Mouse (Mus musculus) embryonic facial prominence, embryonic 14.5 days (tissue): ENCODE data around the gene Asna1. TPM values are rescaled to one million over a fixed set of nuclear protein-coding genes. Genes with fewer than 3 reads are reported as not detected.
A peak's percentile ranks its signal among the peaks of the same experiment; 100 is the strongest.

Experiments used
- ATAC-seq: fragments of 200-750 bp; cut with Nextera tagmentation; 2 replicates; pipeline ENCODE4 v1.8.0; 2017; ENCODE audit warnings: low read depth, moderate number of reproducible peaks, moderate TSS enrichment
- DNase-seq: peaks from one replicate; pipeline ENCODE4 v3.0.0-alpha.2; 2015; ENCODE audit warnings: low spot score
- H3K27ac ChIP-seq: fragments of 300-500 bp; sonication (generic); replicated peaks from 2 replicates; pipeline ENCODE4 v1.5.1; 2014; ENCODE audit warnings: low read depth, mild to moderate bottlenecking, low read length, moderate library complexity
- H3K27me3 ChIP-seq: fragments of 300-500 bp; sonication (generic); replicated peaks from 2 replicates; pipeline ENCODE4 v1.6.1; 2014; ENCODE audit warnings: low read length; ENCODE audit not compliant: control insufficient read depth, insufficient read depth
- H3K36me3 ChIP-seq: fragments of 300-500 bp; sonication (generic); 2 replicates; pipeline ENCODE4 v1.6.1; 2014; ENCODE audit warnings: low read length, mixed read lengths; ENCODE audit not compliant: control insufficient read depth, insufficient read depth
- H3K4me1 ChIP-seq: fragments of 300-500 bp; sonication (generic); 2 replicates; pipeline ENCODE4 v1.6.1; 2014; ENCODE audit warnings: antibody characterized with exemption, low read length; ENCODE audit not compliant: control insufficient read depth, insufficient read depth
- H3K4me2 ChIP-seq: fragments of 300-500 bp; sonication (generic); 2 replicates; pipeline ENCODE4 v1.6.1; 2014; ENCODE audit warnings: low read depth, mild to moderate bottlenecking, low read length, moderate library complexity, mixed read lengths
- H3K4me3 ChIP-seq: fragments of 300-500 bp; sonication (generic); 2 replicates; pipeline ENCODE4 v1.5.1; 2014; ENCODE audit warnings: low read depth, mild to moderate bottlenecking, low read length
- H3K9ac ChIP-seq: fragments of 300-500 bp; sonication (generic); 2 replicates; pipeline ENCODE4 v1.6.1; 2014; ENCODE audit warnings: low read depth, mild to moderate bottlenecking, low read length, moderate library complexity, mixed read lengths
- H3K9me3 ChIP-seq: fragments of 300-500 bp; sonication (generic); 2 replicates; pipeline ENCODE4 v1.6.1; 2016; ENCODE audit warnings: low read length; ENCODE audit not compliant: control insufficient read depth
- WGBS: fragments of 180-500 bp; shearing (Covaris S2); extraction: QIAGEN DNeasy Blood & Tissue Kit; methylation state at CpG from one replicate; pipeline ENCODE4 v1.1.7; 2014; 5-methylcytosine and 5-hydroxymethylcytosine counted together
- polyA plus RNA-seq: library from polyadenylated mRNA; unstranded; fragments of >200 nt; fragmentation: Nextera tagmentation; extraction: Ambion mirVana; gene quantifications from 2 replicates; pipeline ENCODE4 v1.2.1, GENCODE M21; 2014

The Asna1 gene
- polyA plus RNA-seq, 1 experiment from 2014 or later, result 97.3 TPM

- peak; percentile 94 for ATAC-seq
- no peaks in the 10 kb centered on the region for H3K9me3 ChIP-seq
- peaks cover 7% of the 10 kb centered on the region; the same call in 1 of the 2 replicates for H3K36me3 ChIP-seq
- peaks cover 11% of the 10 kb centered on the region for H3K4me1 ChIP-seq
- peak within 1 kb of the TSS; percentile 75 for H3K9ac ChIP-seq
- H3K4me3 ChIP-seq, result peak within 1 kb of the TSS; percentile 73
- peak within 1 kb of the TSS; percentile 97 for H3K4me2 ChIP-seq
- DNase-seq, result peak; percentile 99
- H3K27me3 ChIP-seq, result no peaks in the 10 kb centered on the region; the same call in 1 of the 2 replicates
- WGBS, result 1% methylated on average over 14 of the region's 28 CpGs
- peak within 1 kb of the TSS; percentile 79 for H3K27ac ChIP-seq
Observed at GRCm38 (mm10) chr8:84990349-84990748, 34.7 kb downstream of the Asna1 start, which contains the start of gene Hook2. Gene Hook2, plus strand, starts transcription at chr8:84990603.

DNA sequence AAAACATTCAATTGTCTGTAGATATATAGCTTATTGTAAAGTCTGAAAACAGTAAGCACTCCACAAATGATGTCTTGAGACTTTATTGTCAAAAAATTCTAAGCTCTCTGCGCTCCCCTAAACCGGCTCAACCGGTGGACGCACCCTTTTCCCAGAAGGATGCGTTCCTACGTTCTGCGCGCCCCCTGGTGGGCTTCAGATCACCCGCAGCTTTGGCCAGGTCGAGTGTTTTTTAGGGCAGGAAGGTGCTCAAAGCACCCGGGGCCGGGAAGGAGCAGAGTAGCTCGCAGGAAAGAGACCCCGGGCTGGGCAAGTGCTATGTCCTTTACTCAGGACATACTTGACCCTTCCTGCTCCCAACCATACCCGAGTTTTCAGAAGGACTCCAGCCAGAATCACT lies 35.3 kb downstream of the Asna1 start:
- peak overlapping the region; percentile 97 for H3K4me2 ChIP-seq
- H3K27ac ChIP-seq, result peak overlapping the region; percentile 79
- peak overlapping the region; percentile 73 for H3K4me3 ChIP-seq
- no peaks in the 10 kb centered on the region for H3K9me3 ChIP-seq
- peaks cover 2% of the 10 kb centered on the region; the same call in 1 of the 2 replicates for H3K36me3 ChIP-seq
- no peaks in the 10 kb centered on the region for H3K27me3 ChIP-seq
- peak overlapping the region; percentile 72 for H3K9ac ChIP-seq
- peak; percentile 95 for DNase-seq
- peak; percentile 76 for ATAC-seq
- H3K4me1 ChIP-seq, result peaks cover 16% of the 10 kb centered on the region
- WGBS, result under 1% methylated on average over 15 of the region's 15 CpGs

- 0 out of 2 replicates have a peak overlapping the region, but pooled peaks have one; percentile 72 for H3K9ac ChIP-seq
- ATAC-seq, result no peak
- H3K36me3 ChIP-seq, result no peaks in the 10 kb centered on the region
- DNase-seq, result no peak
- no peaks in the 10 kb centered on the region for H3K27me3 ChIP-seq
- WGBS, result 6% methylated on average over 15 of the region's 15 CpGs
- H3K4me3 ChIP-seq, result no peak overlapping the region
- H3K4me1 ChIP-seq, result peaks cover 20% of the 10 kb centered on the region
- H3K9me3 ChIP-seq, result no peaks in the 10 kb centered on the region
- H3K4me2 ChIP-seq, result peak overlapping the region; percentile 97
- peak overlapping the region; percentile 4; the same call in 1 of the 2 replicates for H3K27ac ChIP-seq
Observed at GRCm38 (mm10) chr8:84989311-84989731, 35.8 kb downstream of the Asna1 start.

DNA sequence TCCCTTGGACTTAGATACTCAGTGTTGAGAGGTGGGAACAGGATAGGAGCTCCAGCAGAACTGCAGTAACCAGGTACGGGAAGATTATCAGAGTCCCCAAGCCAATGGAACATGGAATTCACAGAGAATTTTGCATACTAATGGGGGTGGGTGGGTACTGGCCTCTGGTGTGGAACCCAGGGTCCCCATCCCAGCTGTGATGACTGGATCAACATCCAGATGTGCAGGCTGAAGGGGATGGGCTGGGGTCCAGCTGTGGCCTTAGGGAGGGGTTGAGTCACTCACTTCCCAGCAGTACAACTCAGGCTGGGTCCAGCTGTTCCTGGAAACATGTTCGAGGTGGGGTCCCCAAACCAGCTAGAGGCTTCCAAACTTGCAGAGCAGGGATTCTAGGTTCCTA lies 37.2 kb downstream of the Asna1 start:
- H3K9ac ChIP-seq, result no peak overlapping the region
- no peak overlapping the region for H3K4me3 ChIP-seq
- no peaks in the 10 kb centered on the region for H3K27me3 ChIP-seq
- no peak overlapping the region for H3K27ac ChIP-seq
- no peaks in the 10 kb centered on the region for H3K9me3 ChIP-seq
- H3K4me2 ChIP-seq, result no peak overlapping the region
- DNase-seq (no peak), ATAC-seq (no peak)
- H3K4me1 ChIP-seq, result peaks cover 20% of the 10 kb centered on the region
- 61% methylated on average over 2 of the region's 2 CpGs for WGBS
- no peaks in the 10 kb centered on the region for H3K36me3 ChIP-seq

DNA sequence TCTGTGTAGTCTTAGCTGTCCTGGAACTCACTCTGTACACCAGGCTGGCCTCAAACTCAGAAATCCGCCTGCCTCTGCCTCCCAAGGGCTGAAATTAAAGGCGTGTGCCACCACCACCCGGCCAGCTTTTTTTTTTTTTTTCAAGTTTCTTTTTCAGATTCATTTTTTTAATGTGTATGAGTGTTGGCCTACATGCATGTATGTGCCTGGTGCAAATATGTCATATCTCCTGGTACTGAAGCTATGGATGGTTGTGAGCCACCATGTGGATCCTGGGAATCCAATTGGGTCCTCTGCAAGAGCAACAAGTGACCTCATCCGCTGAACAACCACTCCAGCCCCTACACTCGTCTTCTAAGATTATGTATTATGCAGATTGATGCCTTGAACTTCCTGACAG lies 37.7 kb downstream of the Asna1 start:
- Histone ChIP-seq H3K9ac (no peak overlapping the region), H3K4me2 (no peak overlapping the region), H3K4me1 (peaks cover 20% of the 10 kb centered on the region), H3K36me3 (no peaks in the 10 kb centered on the region), H3K27me3 (no peaks in the 10 kb centered on the region), H3K9me3 (no peaks in the 10 kb centered on the region), H3K4me3 (no peak overlapping the region), H3K27ac (no peak overlapping the region)
- no peak for DNase-seq
- ATAC-seq, result no peak
- WGBS, result 84% methylated on average over 5 of the region's 5 CpGs

- Histone ChIP-seq H3K4me3 (peak overlapping the region; percentile 55), H3K4me1 (peaks cover 27% of the 10 kb centered on the region), H3K27ac (peak overlapping the region; percentile 69; the same call in 1 of the 2 replicates), H3K36me3 (no peaks in the 10 kb centered on the region), H3K27me3 (no peaks in the 10 kb centered on the region), H3K9me3 (no peaks in the 10 kb centered on the region), H3K4me2 (peak overlapping the region; percentile 98), H3K9ac (peak overlapping the region; percentile 69; the same call in 1 of the 2 replicates)
- ATAC-seq, result no peak
- DNase-seq, result no peak
- WGBS, result 25% methylated on average over 8 of the region's 8 CpGs
Observed at GRCm38 (mm10) chr8:84986379-84986945, 38.6 kb downstream of the Asna1 start.

DNA sequence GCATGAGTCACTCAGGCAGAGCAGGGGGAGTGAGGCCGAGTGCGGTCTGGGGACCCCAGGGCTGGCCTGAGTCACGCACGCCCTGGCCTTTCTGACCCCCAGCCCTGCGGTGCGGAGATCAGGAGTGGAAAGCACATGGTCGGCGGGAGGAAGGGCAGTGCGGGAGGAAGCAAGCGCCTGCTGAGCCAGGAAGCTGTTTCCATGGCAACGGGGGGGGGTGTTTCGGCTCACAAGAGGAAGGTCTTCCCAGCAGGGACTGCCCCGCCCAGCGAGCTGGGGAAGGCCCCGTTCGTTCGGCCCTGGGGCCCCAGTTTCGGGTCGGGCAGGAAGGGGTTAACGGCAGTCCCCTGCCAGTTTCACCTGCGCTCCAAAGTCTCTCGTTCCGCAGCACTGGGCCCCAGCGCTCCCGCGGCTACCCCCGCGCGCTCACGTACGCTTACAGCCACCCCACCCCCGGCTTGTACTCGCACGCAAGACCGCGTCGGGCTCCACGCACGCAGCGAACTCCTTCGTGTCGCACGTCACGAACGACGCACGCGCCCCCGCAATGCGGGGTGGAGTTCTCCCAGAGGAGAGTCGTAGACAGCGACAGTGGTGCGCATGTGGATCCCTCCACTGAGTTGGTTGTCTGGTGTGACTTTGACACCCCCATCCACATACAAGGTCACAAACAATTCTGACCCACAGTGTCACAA lies 39.2 kb downstream of the Asna1 start:
- peak; percentile 20 for ATAC-seq
- H3K4me2 ChIP-seq, result peak overlapping the region; percentile 98
- peak overlapping the region; percentile 55 for H3K4me3 ChIP-seq
- no peaks in the 10 kb centered on the region for H3K9me3 ChIP-seq
- peak overlapping the region; percentile 69 for H3K27ac ChIP-seq
- no peaks in the 10 kb centered on the region; the same call in 1 of the 2 replicates for H3K27me3 ChIP-seq
- peaks cover 28% of the 10 kb centered on the region for H3K4me1 ChIP-seq
- under 1% methylated on average over 37 of the region's 53 CpGs for WGBS
- peak overlapping the region; percentile 69 for H3K9ac ChIP-seq
- peak; percentile 94 for DNase-seq
- H3K36me3 ChIP-seq, result no peaks in the 10 kb centered on the region

- peak overlapping the region; percentile 98 for H3K4me2 ChIP-seq
- no peaks in the 10 kb centered on the region for H3K36me3 ChIP-seq
- H3K4me1 ChIP-seq, result peaks cover 31% of the 10 kb centered on the region
- ATAC-seq (no peak), DNase-seq (no peak)
- H3K27ac ChIP-seq, result peak overlapping the region; percentile 69
- H3K9ac ChIP-seq, result peak overlapping the region; percentile 69
- H3K9me3 ChIP-seq, result no peaks in the 10 kb centered on the region
- H3K27me3 ChIP-seq, result no peaks in the 10 kb centered on the region; the same call in 1 of the 2 replicates
- H3K4me3 ChIP-seq, result peak overlapping the region; percentile 55
- WGBS, result 2% methylated on average over 23 of the region's 23 CpGs
Observed at GRCm38 (mm10) chr8:84985049-84985683, 39.9 kb downstream of the Asna1 start.
